Mouse (Mus musculus) CH12.LX (cell line): ENCODE measurements at regions not wholly inside any gene's neighbourhood (a gene's known extent, or its start where the extent isn't known, plus 50 kb on each side); places are given as distances from the start of the nearest gene placed in this dataset.

Experiments
- DNase-seq: peaks from one replicate; pipeline ENCODE4 v3.0.0-alpha.2; 2013; ENCODE audit errors: extremely low read depth
- H3K27ac ChIP-seq: 2 replicates; pipeline ENCODE4 v1.5.1; 2012; ENCODE audit warnings: low read depth, mild to moderate bottlenecking, control low read depth, moderate library complexity; ENCODE audit not compliant: insufficient read depth
- H3K27me3 ChIP-seq: replicated peaks from 2 replicates; pipeline ENCODE3; 2012; ENCODE audit warnings: inconsistent platforms
- H3K36me3 ChIP-seq, 2 experiments: replicated peaks in 1 of 2; 2 replicates each; pipeline versions ENCODE3 to v1.6.1; 2012; ENCODE audit warnings: inconsistent platforms in 1 of 2, low read length in 1 of 2, mild to moderate bottlenecking in 1 of 2, mixed read lengths in 1 of 2, moderate library complexity in 1 of 2; ENCODE audit not compliant: control insufficient read depth in 1 of 2, insufficient read depth in 1 of 2
- H3K4me1 ChIP-seq, 2 experiments: 2 replicates each; pipeline ENCODE4 v1.6.1; 2012; ENCODE audit warnings: inconsistent platforms in 1 of 2, moderate library complexity in 1 of 2; ENCODE audit not compliant: insufficient read depth in 2 of 2, control insufficient read depth in 1 of 2
- H3K4me2 ChIP-seq: 2 replicates; pipeline ENCODE4 v1.6.1; 2012; ENCODE audit warnings: low read depth, mild to moderate bottlenecking, control low read depth; ENCODE audit not compliant: poor library complexity, insufficient read depth, severe bottlenecking
- H3K4me3 ChIP-seq, 3 experiments: fragments of 150-350 bp in 1 of 3; sonication (generic) in 1 of 3; replicated peaks in 1 of 3; 2 replicates each; pipeline versions ENCODE3 to v1.5.1; 2011 to 2012; ENCODE audit warnings: low read depth in 2 of 3, low read length in 2 of 3, mild to moderate bottlenecking in 2 of 3, moderate library complexity in 2 of 3, control low read depth in 1 of 3, improper control_type of control experiment in 1 of 3, inconsistent platforms in 1 of 3, mixed read lengths in 1 of 3; ENCODE audit not compliant: poor library complexity in 1 of 3
- H3K79me2 ChIP-seq: replicated peaks from 2 replicates; pipeline ENCODE4 v1.6.1; 2012; ENCODE audit warnings: mild to moderate bottlenecking, moderate library complexity; ENCODE audit not compliant: control insufficient read depth, poor library complexity, insufficient read depth, severe bottlenecking; ENCODE audit errors: extremely low read depth
- H3K9ac ChIP-seq: 2 replicates; pipeline ENCODE4 v1.6.1; 2012; ENCODE audit warnings: low read depth, mild to moderate bottlenecking, control low read depth, moderate library complexity; ENCODE audit not compliant: insufficient read depth
- H3K9me3 ChIP-seq: replicated peaks from 2 replicates; pipeline ENCODE3; 2012; ENCODE audit warnings: low read length, inconsistent platforms, mixed read lengths
- CHD1 ChIP-seq: IDR thresholded peaks from 2 replicates; pipeline ENCODE4 v1.6.1; 2012; ENCODE audit warnings: low read depth, low read length, improper control_type of control experiment, inconsistent platforms
- CHD2 ChIP-seq: IDR thresholded peaks from 2 replicates; pipeline ENCODE4 v1.6.1; 2011; ENCODE audit warnings: low read length, improper control_type of control experiment
- E2F4 ChIP-seq: IDR thresholded peaks from 2 replicates; pipeline ENCODE4 v1.6.1; 2011; ENCODE audit warnings: low read depth, low read length, improper control_type of control experiment; ENCODE audit not compliant: insufficient replicate concordance
- ELF1 ChIP-seq: IDR thresholded peaks from 2 replicates; pipeline ENCODE4 v1.6.1; 2014; ENCODE audit warnings: low read depth, mild to moderate bottlenecking, inconsistent platforms, low read length, improper control_type of control experiment
- EP300 ChIP-seq: IDR thresholded peaks from 2 replicates; pipeline ENCODE4 v1.6.1; 2011; ENCODE audit warnings: low read length, improper control_type of control experiment
- ETS1 ChIP-seq: conservative IDR thresholded peaks from 2 replicates; pipeline ENCODE4 v1.6.1; 2012; ENCODE audit warnings: low read depth, mild to moderate bottlenecking, inconsistent platforms, low read length, improper control_type of control experiment, moderate library complexity
- HCFC1 ChIP-seq: IDR thresholded peaks from 2 replicates; pipeline ENCODE4 v1.6.1; 2012; ENCODE audit warnings: low read depth, mild to moderate bottlenecking, inconsistent platforms, low read length, improper control_type of control experiment
- IRF4 ChIP-seq: IDR thresholded peaks from 2 replicates; pipeline ENCODE4 v1.6.1; 2014; ENCODE audit warnings: low read depth, mild to moderate bottlenecking, inconsistent platforms, low read length, improper control_type of control experiment
- JUND ChIP-seq: conservative IDR thresholded peaks from 2 replicates; pipeline ENCODE4 v1.6.1; 2011; ENCODE audit warnings: low read depth, low read length, improper control_type of control experiment
- KAT2A ChIP-seq: IDR thresholded peaks from 2 replicates; pipeline ENCODE4 v1.6.1; 2012; ENCODE audit warnings: low read length, improper control_type of control experiment, inconsistent platforms; ENCODE audit not compliant: insufficient replicate concordance
- MXI1 ChIP-seq: IDR thresholded peaks from 2 replicates; pipeline ENCODE4 v1.6.1; 2011; ENCODE audit warnings: mild to moderate bottlenecking, low read depth, low read length, improper control_type of control experiment
- NELFE ChIP-seq: IDR thresholded peaks from 2 replicates; pipeline ENCODE4 v1.6.1; 2011; ENCODE audit warnings: low read depth, low read length, improper control_type of control experiment
- PAX5 ChIP-seq: IDR thresholded peaks from 2 replicates; pipeline ENCODE4 v1.6.1; 2012; ENCODE audit warnings: low read length, inconsistent platforms, mixed read lengths
- POLR2A ChIP-seq: IDR thresholded peaks from 2 replicates; pipeline ENCODE4 v1.6.1; 2011; ENCODE audit warnings: low read depth, mild to moderate bottlenecking, improper control_type of control experiment, low read length
- RCOR1 ChIP-seq: conservative IDR thresholded peaks from 2 replicates; pipeline ENCODE4 v1.6.1; 2012; ENCODE audit warnings: low read depth, mild to moderate bottlenecking, inconsistent platforms, low read length, improper control_type of control experiment
- SMC3 ChIP-seq: IDR thresholded peaks from 2 replicates; pipeline ENCODE4 v1.6.1; 2011; ENCODE audit warnings: low read depth, low read length, improper control_type of control experiment
- TBP ChIP-seq: conservative IDR thresholded peaks from 2 replicates; pipeline ENCODE4 v1.6.1; 2011; ENCODE audit warnings: low read depth, low read length, improper control_type of control experiment
- ZC3H11A ChIP-seq: IDR thresholded peaks from 2 replicates; pipeline ENCODE4 v1.6.1; 2012; ENCODE audit warnings: low read depth, mild to moderate bottlenecking, inconsistent platforms, low read length, improper control_type of control experiment
- ZMIZ1 ChIP-seq: IDR thresholded peaks from 2 replicates; pipeline ENCODE4 v1.6.1; 2012; ENCODE audit warnings: low read depth, mild to moderate bottlenecking, inconsistent platforms, low read length, improper control_type of control experiment
- ZNF384 ChIP-seq: IDR thresholded peaks from 2 replicates; pipeline ENCODE4 v1.6.1; 2012; ENCODE audit warnings: low read depth, low read length, improper control_type of control experiment, inconsistent platforms
- dilution Hi-C: fragments of 300-500 bp; cut with MboI; formaldehyde crosslinking; loops from 2 replicates; pipeline ENCODE4 v1.14.3; 2020; ENCODE audit warnings: low sequenced_read_pairs; ENCODE audit not compliant: extremely low pct_unique_long_range_greater_than_20kb, extremely low pct_ligation_motif_present
- in situ Hi-C: fragments of 300-500 bp; cut with MboI; formaldehyde crosslinking; loops from 3 replicates; pipeline ENCODE4 v1.14.3; 2019; ENCODE audit warnings: low sequenced_read_pairs, low pct_ligation_motif_present, low pct_unique_long_range_greater_than_20kb, mixed read lengths

GRCm38 (mm10) chr2:30532948-30533347 lies 58.9 kb upstream of the Ier5l start:
- Histone ChIP-seq H3K79me2 (no peaks in the 10 kb centered on the region), H3K4me1 (no peaks in the 10 kb centered on the region), H3K4me2 (no peak overlapping the region), H3K36me3 (no peaks in the 10 kb centered on the region), H3K27me3 (peaks cover 8% of the 10 kb centered on the region), H3K27ac (no peak overlapping the region), H3K9ac (no peak overlapping the region), H3K4me3 (no peak overlapping the region), H3K9me3 (peaks cover 7% of the 10 kb centered on the region)
- TF ChIP-seq RCOR1 (no peak), SMC3 (0 out of 2 replicates have a peak, but pooled peaks have one; percentile 16)
- dilution Hi-C loops, result no loop called here
- DNase-seq, result no peak
- in situ Hi-C loops, result no loop called here

- dilution Hi-C loops, result no loop called here
- Histone ChIP-seq H3K27ac (no peak overlapping the region), H3K4me2 (no peak overlapping the region), H3K9me3 (peaks cover 7% of the 10 kb centered on the region), H3K9ac (no peak overlapping the region), H3K27me3 (peaks cover 8% of the 10 kb centered on the region), H3K4me3 (no peak overlapping the region), H3K79me2 (no peaks in the 10 kb centered on the region), H3K4me1 (no peaks in the 10 kb centered on the region), H3K36me3 (no peaks in the 10 kb centered on the region)
- DNase-seq, result no peak
- in situ Hi-C loops, result no loop called here
- TF ChIP-seq IRF4, result no peak
- no peak for TF ChIP-seq ZNF384
- TF ChIP-seq ZC3H11A, result no peak
- no peak for TF ChIP-seq JUND
- TF ChIP-seq MXI1, result no peak
- TF ChIP-seq NELFE, result no peak
- TF ChIP-seq ELF1, result no peak
- no peak for TF ChIP-seq TBP
- TF ChIP-seq RCOR1, result no peak
- no peak for TF ChIP-seq EP300
- TF ChIP-seq HCFC1, result no peak
- no peak for TF ChIP-seq ETS1
- TF ChIP-seq ZMIZ1, result no peak
- no peak for TF ChIP-seq SMC3
- no peak for TF ChIP-seq E2F4
- TF ChIP-seq CHD1, result no peak
- no peak for TF ChIP-seq PAX5
- TF ChIP-seq CHD2, result no peak
- TF ChIP-seq KAT2A, result no peak
- no peak for TF ChIP-seq POLR2A
Observed at GRCm38 (mm10) chr2:30533367-30533766, 59.3 kb upstream of the Ier5l start.
